Mouse (Mus musculus): Measurements from ENCODE around the gene Tmem200a. TPM values are rescaled to one million over a fixed set of nuclear protein-coding genes. Genes with fewer than 3 reads are reported as not detected.

The Tmem200a gene
- polyA plus RNA-seq, 1 experiment from 2014 or later: 25.2 TPM

Other genes with a start within 250 kb of the Tmem200a start
- 0.53 and 1.2 TPM in 2 replicates for gene Gm9767, start 797 bp downstream of the Tmem200a start, polyA plus RNA-seq (2016; fragmentation: Nextera tagmentation; extraction: Ambion mirVana)
- gene Samd3, start 150.7 kb upstream of the Tmem200a start, polyA plus RNA-seq (2016; fragmentation: Nextera tagmentation; extraction: Ambion mirVana): 0.35 TPM in 1 of 2 replicates, not detected in the other

Data from hindbrain, embryonic 12.5 days (tissue).